Mouse (Mus musculus) kidney, postnatal 36 days (tissue): Measurements from ENCODE around the gene Mapkapk3.
"Not testable (repeated sequence)": the region's sequence is repeated elsewhere in the genome, so short reads cannot be mapped to it uniquely, and the experiment has no call there.

Source experiments
- DNase-seq, 2 experiments: peaks; one replicate each; pipeline ENCODE4 v3.0.0; 2021 to 2022; ENCODE audit warnings: mixed read lengths in 2 of 2

Mapkapk3 gene

GRCm38 (mm10) chr9:107307099-107307872, 17.6 kb upstream of the Mapkapk3 start:
- DNase-seq = peak; percentile 66 to 69

- DNase-seq = not testable (repeated sequence)
Observed at GRCm38 (mm10) chr9:107306673-107307072, 17.0 kb upstream of the Mapkapk3 start.

- DNase-seq = peak; percentile 37 to 53
Observed at GRCm38 (mm10) chr9:107305601-107306542, 16.2 kb upstream of the Mapkapk3 start.

- DNase-seq = peak in 1 of 2 experiments; percentile 39
Observed at GRCm38 (mm10) chr9:107305012-107305411, 15.3 kb upstream of the Mapkapk3 start.

GRCm38 (mm10) chr9:107304383-107304782, 14.7 kb upstream of the Mapkapk3 start:
- no peak for DNase-seq

GRCm38 (mm10) chr9:107303900-107304299, 14.2 kb upstream of the Mapkapk3 start:
- no peak for DNase-seq

GRCm38 (mm10) chr9:107303121-107303820, 13.6 kb upstream of the Mapkapk3 start:
- peak in 1 of 2 experiments; percentile 48 for DNase-seq

GRCm38 (mm10) chr9:107302592-107302991, 12.9 kb upstream of the Mapkapk3 start:
- DNase-seq = no peak

GRCm38 (mm10) chr9:107301554-107302331, 12.1 kb upstream of the Mapkapk3 start:
- DNase-seq = no peak

GRCm38 (mm10) chr9:107300224-107300973, 10.7 kb upstream of the Mapkapk3 start:
- no peak for DNase-seq

GRCm38 (mm10) chr9:107299783-107300182, 10.1 kb upstream of the Mapkapk3 start:
- no peak for DNase-seq

- no peak for DNase-seq
Observed at GRCm38 (mm10) chr9:107298876-107299275, 9.2 kb upstream of the Mapkapk3 start.

GRCm38 (mm10) chr9:107298059-107298780, 8.5 kb upstream of the Mapkapk3 start:
- DNase-seq = peak; percentile 77 to 80

GRCm38 (mm10) chr9:107297658-107298057, 8.0 kb upstream of the Mapkapk3 start:
- peak; percentile 35 to 41 for DNase-seq

- peak; percentile 51 to 53 for DNase-seq
Observed at GRCm38 (mm10) chr9:107297059-107297458, 7.4 kb upstream of the Mapkapk3 start.

GRCm38 (mm10) chr9:107296501-107296965, 6.9 kb upstream of the Mapkapk3 start:
- DNase-seq = peak; percentile 95 to 98

- DNase-seq = no peak
Observed at GRCm38 (mm10) chr9:107296041-107296440, 6.4 kb upstream of the Mapkapk3 start.

- no peak for DNase-seq
Observed at GRCm38 (mm10) chr9:107296016-107296040, 6.2 kb upstream of the Mapkapk3 start, which contains the start of gene Cish. Cish (plus strand) TSS chr9:107296026.

GRCm38 (mm10) chr9:107295616-107296015, 5.9 kb upstream of the Mapkapk3 start:
- no peak for DNase-seq

- peak; percentile 84 to 96 for DNase-seq
Observed at GRCm38 (mm10) chr9:107294249-107294648, 4.6 kb upstream of the Mapkapk3 start.

- peak; percentile 82 to 91 for DNase-seq
Observed at GRCm38 (mm10) chr9:107290897-107291296, 1.2 kb upstream of the Mapkapk3 start.
